Mouse (Mus musculus): ENCODE results near the gene Ces2h. TPM values are rescaled to one million over a fixed set of nuclear protein-coding genes. Genes with fewer than 3 reads are reported as not detected.

The Ces2h gene
- polyA plus RNA-seq, 1 experiment = not detected

DNA sequence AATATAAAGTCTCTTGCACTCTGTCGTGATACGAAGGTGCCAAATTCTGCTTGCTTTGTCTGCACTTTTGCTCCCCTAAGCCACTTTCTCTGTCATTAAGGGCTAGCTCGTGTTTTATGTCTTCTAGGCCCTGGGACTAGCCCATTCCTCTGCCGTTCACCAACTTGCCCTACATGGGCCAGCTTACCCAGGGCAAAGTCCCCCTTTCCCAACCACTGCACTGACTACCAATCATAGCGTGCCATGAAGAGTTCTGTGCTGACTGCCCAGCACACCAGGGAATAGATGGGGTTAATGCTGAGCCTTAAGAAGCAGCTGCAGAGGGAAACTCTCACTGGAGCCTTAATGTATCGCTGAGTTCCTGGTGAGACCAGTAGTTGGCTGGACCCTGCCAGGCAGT lies 2.5 kb upstream of the Ces2h start:
- no peak for DNase-seq
- H3K27ac ChIP-seq (ENCODE audit: control insufficient read depth, insufficient read depth, low read length) = no peak overlapping the region
- WGBS = 81% methylated on average over 6 of the region's 6 CpGs
- H3K4me3 ChIP-seq (ENCODE audit: control insufficient read depth, insufficient read depth, low read length) = no peak overlapping the region
- H3K36me3 ChIP-seq (ENCODE audit: control insufficient read depth, insufficient read depth, low read length) = no peaks in the 10 kb centered on the region
- no peaks in the 10 kb centered on the region for H3K4me1 ChIP-seq (replicated peaks; ENCODE audit: control insufficient read depth, insufficient read depth, low read length)
- H3K27me3 ChIP-seq (ENCODE audit: control insufficient read depth, insufficient read depth, low read length) = no peaks in the 10 kb centered on the region
- TF ChIP-seq CTCF (IDR thresholded peaks at IDR 0.05; ENCODE audit: borderline replicate concordance, control insufficient read depth, extremely low read depth, insufficient read depth, low read length, poor library complexity) = no peak
- TF ChIP-seq POLR2A (IDR thresholded peaks at IDR 0.05; ENCODE audit: control insufficient read depth, extremely low read depth, insufficient read depth, low read length, poor library complexity) = no peak

DNA sequence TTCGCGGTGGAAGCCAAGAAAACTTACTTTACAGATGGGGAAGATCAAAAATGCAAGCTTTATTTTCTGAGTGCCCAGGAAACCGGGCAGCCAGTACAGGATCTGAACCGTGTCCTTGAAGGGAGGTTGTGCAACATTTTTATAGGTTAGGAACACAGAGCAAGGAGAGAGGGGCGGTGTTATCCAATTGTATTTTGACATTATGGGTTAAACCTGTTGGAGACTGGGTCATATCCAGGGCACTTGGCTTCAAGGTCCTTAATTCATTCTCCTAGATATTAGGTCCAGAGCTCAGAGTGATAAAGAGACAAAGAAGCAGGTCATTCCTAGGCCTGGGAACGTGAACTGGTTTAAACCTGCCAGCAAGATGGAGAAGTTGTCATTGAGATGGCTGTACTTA lies 1.5 kb upstream of the Ces2h start:
- no peak overlapping the region for H3K27ac ChIP-seq (ENCODE audit: control insufficient read depth, insufficient read depth, low read length)
- H3K27me3 ChIP-seq (ENCODE audit: control insufficient read depth, insufficient read depth, low read length) = no peaks in the 10 kb centered on the region
- no peaks in the 10 kb centered on the region for H3K4me1 ChIP-seq (replicated peaks; ENCODE audit: control insufficient read depth, insufficient read depth, low read length)
- TF ChIP-seq POLR2A (IDR thresholded peaks at IDR 0.05; ENCODE audit: control insufficient read depth, extremely low read depth, insufficient read depth, low read length, poor library complexity) (no peak), CTCF (IDR thresholded peaks at IDR 0.05; ENCODE audit: borderline replicate concordance, control insufficient read depth, extremely low read depth, insufficient read depth, low read length, poor library complexity) (no peak)
- 90% methylated on average over 6 of the region's 6 CpGs for WGBS
- H3K4me3 ChIP-seq (ENCODE audit: control insufficient read depth, insufficient read depth, low read length) = no peak overlapping the region
- H3K36me3 ChIP-seq (ENCODE audit: control insufficient read depth, insufficient read depth, low read length) = no peaks in the 10 kb centered on the region
- no peak for DNase-seq

DNA sequence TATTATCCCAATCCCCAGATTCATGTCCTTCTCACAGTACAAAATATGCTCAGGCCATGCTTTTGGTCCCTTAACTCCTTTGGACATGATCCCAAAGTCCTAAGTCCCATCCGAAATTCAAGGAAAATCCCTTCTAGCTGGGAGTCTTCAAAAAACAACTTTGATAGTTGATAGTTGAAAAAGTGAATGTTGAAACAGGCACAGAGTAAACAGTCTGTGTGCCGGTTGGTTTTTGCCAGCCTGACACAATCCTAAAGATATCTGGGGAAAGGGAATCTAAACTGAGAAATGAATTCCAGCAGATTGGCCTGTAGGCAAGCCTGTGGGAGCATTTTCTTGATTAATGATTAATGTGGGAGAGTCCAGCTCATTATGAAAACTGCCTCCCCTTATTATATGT lies 9.3 kb downstream of the Ces2h start:
- 86% methylated on average over 2 of the region's 2 CpGs for WGBS
- DNase-seq = no peak
- no peak overlapping the region for H3K27ac ChIP-seq (ENCODE audit: control insufficient read depth, insufficient read depth, low read length)
- no peaks in the 10 kb centered on the region for H3K36me3 ChIP-seq (ENCODE audit: control insufficient read depth, insufficient read depth, low read length)
- TF ChIP-seq CTCF (IDR thresholded peaks at IDR 0.05; ENCODE audit: borderline replicate concordance, control insufficient read depth, extremely low read depth, insufficient read depth, low read length, poor library complexity) = no peak
- TF ChIP-seq POLR2A (IDR thresholded peaks at IDR 0.05; ENCODE audit: control insufficient read depth, extremely low read depth, insufficient read depth, low read length, poor library complexity) = no peak
- H3K27me3 ChIP-seq (ENCODE audit: control insufficient read depth, insufficient read depth, low read length) = no peaks in the 10 kb centered on the region
- no peak overlapping the region for H3K4me3 ChIP-seq (ENCODE audit: control insufficient read depth, insufficient read depth, low read length)
- H3K4me1 ChIP-seq (replicated peaks; ENCODE audit: control insufficient read depth, insufficient read depth, low read length) = no peaks in the 10 kb centered on the region

DNA sequence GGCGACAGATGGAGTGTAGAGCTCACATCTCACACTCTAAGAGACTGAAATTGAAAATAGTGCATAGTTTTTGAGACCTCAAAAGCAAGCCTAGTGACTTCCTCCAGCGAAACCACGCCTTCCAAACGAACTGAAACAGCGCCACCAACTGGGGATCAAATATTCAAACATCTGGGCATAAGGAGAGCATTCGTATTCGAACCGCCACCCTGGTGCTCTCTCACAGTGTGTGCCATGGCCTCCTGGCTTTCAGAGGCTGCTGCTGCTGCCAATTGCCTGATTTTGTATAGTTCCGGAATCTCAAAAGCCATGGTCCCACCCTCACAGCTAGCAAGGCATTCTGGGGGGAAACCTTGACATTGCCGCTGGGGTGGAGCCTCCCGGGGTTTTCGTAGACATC lies 10.5 kb downstream of the Ces2h start:
- H3K27ac ChIP-seq (ENCODE audit: control insufficient read depth, insufficient read depth, low read length) = no peak overlapping the region
- no peaks in the 10 kb centered on the region for H3K36me3 ChIP-seq (ENCODE audit: control insufficient read depth, insufficient read depth, low read length)
- 82% methylated on average over 12 of the region's 12 CpGs for WGBS
- no peak for DNase-seq
- TF ChIP-seq POLR2A (IDR thresholded peaks at IDR 0.05; ENCODE audit: control insufficient read depth, extremely low read depth, insufficient read depth, low read length, poor library complexity) (no peak), CTCF (IDR thresholded peaks at IDR 0.05; ENCODE audit: borderline replicate concordance, control insufficient read depth, extremely low read depth, insufficient read depth, low read length, poor library complexity) (no peak)
- no peaks in the 10 kb centered on the region for H3K27me3 ChIP-seq (ENCODE audit: control insufficient read depth, insufficient read depth, low read length)
- no peaks in the 10 kb centered on the region for H3K4me1 ChIP-seq (replicated peaks; ENCODE audit: control insufficient read depth, insufficient read depth, low read length)
- H3K4me3 ChIP-seq (ENCODE audit: control insufficient read depth, insufficient read depth, low read length) = no peak overlapping the region

DNA sequence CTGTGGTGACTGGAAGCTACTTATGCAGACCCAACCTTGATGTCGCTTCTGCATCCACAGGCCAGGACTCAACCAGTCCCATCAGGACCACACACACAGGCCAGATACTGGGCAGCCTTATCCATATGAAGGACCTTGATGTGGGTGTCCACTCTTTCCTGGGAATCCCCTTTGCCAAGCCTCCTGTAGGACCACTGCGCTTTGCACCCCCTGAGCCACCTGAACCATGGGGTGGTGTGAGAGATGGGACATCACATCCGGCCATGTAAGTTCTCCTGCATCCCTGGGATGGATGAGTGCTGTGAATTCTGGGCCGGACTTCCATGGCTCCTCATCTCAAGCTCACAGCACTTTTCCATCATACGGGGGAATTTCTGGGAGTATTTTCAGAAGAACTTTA lies 13.7 kb downstream of the Ces2h start:
- TF ChIP-seq POLR2A (IDR thresholded peaks at IDR 0.05; ENCODE audit: control insufficient read depth, extremely low read depth, insufficient read depth, low read length, poor library complexity) (no peak), CTCF (IDR thresholded peaks at IDR 0.05; ENCODE audit: borderline replicate concordance, control insufficient read depth, extremely low read depth, insufficient read depth, low read length, poor library complexity) (no peak)
- no peaks in the 10 kb centered on the region for H3K4me1 ChIP-seq (replicated peaks; ENCODE audit: control insufficient read depth, insufficient read depth, low read length)
- H3K4me3 ChIP-seq (ENCODE audit: control insufficient read depth, insufficient read depth, low read length) = no peak overlapping the region
- H3K27me3 ChIP-seq (ENCODE audit: control insufficient read depth, insufficient read depth, low read length) = no peaks in the 10 kb centered on the region
- no peak overlapping the region for H3K27ac ChIP-seq (ENCODE audit: control insufficient read depth, insufficient read depth, low read length)
- no peak for DNase-seq
- H3K36me3 ChIP-seq (ENCODE audit: control insufficient read depth, insufficient read depth, low read length) = no peaks in the 10 kb centered on the region
- WGBS = 96% methylated on average over 5 of the region's 5 CpGs

DNA sequence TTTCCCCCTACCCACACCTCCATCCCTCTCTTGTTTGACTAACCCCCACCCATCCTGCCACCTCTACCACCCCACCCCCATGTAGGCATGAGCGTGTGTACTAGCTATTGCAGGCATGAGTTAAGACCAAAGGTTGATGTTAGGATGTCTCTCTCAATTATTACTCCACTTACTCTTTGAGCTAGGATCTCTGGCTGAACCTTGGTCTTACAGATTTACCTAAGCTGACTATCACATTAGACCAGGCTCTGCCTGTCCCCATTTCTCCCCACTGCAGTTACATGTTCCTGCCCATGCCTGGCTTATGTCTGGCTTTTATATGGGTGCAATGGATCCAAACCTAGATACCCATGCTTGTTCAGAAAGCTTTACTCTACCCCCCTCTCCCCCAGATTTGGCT lies 21.3 kb downstream of the Ces2h start:
- no peak overlapping the region for H3K27ac ChIP-seq (ENCODE audit: control insufficient read depth, insufficient read depth, low read length)
- H3K4me3 ChIP-seq (ENCODE audit: control insufficient read depth, insufficient read depth, low read length) = no peak overlapping the region
- no peaks in the 10 kb centered on the region for H3K4me1 ChIP-seq (replicated peaks; ENCODE audit: control insufficient read depth, insufficient read depth, low read length)
- no peak for DNase-seq
- no peaks in the 10 kb centered on the region for H3K27me3 ChIP-seq (ENCODE audit: control insufficient read depth, insufficient read depth, low read length)
- H3K36me3 ChIP-seq (ENCODE audit: control insufficient read depth, insufficient read depth, low read length) = no peaks in the 10 kb centered on the region
- TF ChIP-seq CTCF (IDR thresholded peaks at IDR 0.05; ENCODE audit: borderline replicate concordance, control insufficient read depth, extremely low read depth, insufficient read depth, low read length, poor library complexity) (no peak), POLR2A (IDR thresholded peaks at IDR 0.05; ENCODE audit: control insufficient read depth, extremely low read depth, insufficient read depth, low read length, poor library complexity) (no peak)
- 96% methylated on average over 1 of the region's 1 CpGs for WGBS

DNA sequence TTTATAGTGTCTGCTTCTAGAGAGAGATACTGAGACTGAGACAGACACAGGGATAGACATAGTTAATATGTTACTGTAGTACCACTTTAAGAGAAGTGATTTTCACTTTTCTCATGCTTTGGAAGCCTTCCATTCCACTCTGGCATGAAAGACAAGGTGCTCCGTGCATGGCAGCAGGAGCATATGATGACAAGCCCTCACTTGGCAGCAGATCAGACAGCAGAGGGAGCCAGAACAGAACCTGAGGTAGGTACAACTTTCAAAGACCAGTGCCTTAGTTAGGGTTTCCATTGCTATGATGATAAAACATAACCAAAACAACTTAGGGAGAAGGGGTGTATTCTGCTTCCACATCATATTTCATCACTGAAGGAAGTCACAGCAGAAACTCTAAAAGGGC lies 22.4 kb downstream of the Ces2h start:
- TF ChIP-seq POLR2A (IDR thresholded peaks at IDR 0.05; ENCODE audit: control insufficient read depth, extremely low read depth, insufficient read depth, low read length, poor library complexity) (no peak), CTCF (IDR thresholded peaks at IDR 0.05; ENCODE audit: borderline replicate concordance, control insufficient read depth, extremely low read depth, insufficient read depth, low read length, poor library complexity) (no peak)
- H3K27ac ChIP-seq (ENCODE audit: control insufficient read depth, insufficient read depth, low read length) = no peak overlapping the region
- H3K4me3 ChIP-seq (ENCODE audit: control insufficient read depth, insufficient read depth, low read length) = no peak overlapping the region
- H3K36me3 ChIP-seq (ENCODE audit: control insufficient read depth, insufficient read depth, low read length) = no peaks in the 10 kb centered on the region
- no peaks in the 10 kb centered on the region for H3K27me3 ChIP-seq (ENCODE audit: control insufficient read depth, insufficient read depth, low read length)
- H3K4me1 ChIP-seq (replicated peaks; ENCODE audit: control insufficient read depth, insufficient read depth, low read length) = no peaks in the 10 kb centered on the region
- no peak for DNase-seq
- 68% methylated on average over 1 of the region's 1 CpGs for WGBS
